Mouse (Mus musculus) MEL (cell line): ENCODE measurements around the gene Sh3glb1. TPM values are rescaled to one million over a fixed set of nuclear protein-coding genes. Genes with fewer than 3 reads are reported as not detected.
"Not testable (repeated sequence)": the region's sequence is repeated elsewhere in the genome, so short reads cannot be mapped to it uniquely, and the experiment has no call there.

Experiments used
- DNase-seq: peaks from one replicate; pipeline ENCODE4 v3.0.0; 2011; ENCODE audit warnings: low read depth, low spot score
- H3K27ac ChIP-seq: 2 replicates; pipeline ENCODE4 v1.5.1; 2012; ENCODE audit warnings: low read depth, mild to moderate bottlenecking, control low read depth, low read length, moderate library complexity; ENCODE audit not compliant: control insufficient read depth
- H3K27me3 ChIP-seq, 2 experiments: fragments of 150-350 bp in 1 of 2; sonication (generic) in 1 of 2; 2 replicates each; pipeline ENCODE4 v1.6.1; 2012; ENCODE audit warnings: low read length in 2 of 2, mild to moderate bottlenecking in 2 of 2, improper control_type of control experiment in 1 of 2, moderate library complexity in 1 of 2; ENCODE audit not compliant: insufficient read depth in 2 of 2, control insufficient read depth in 1 of 2
- H3K36me3 ChIP-seq, 2 experiments: 2 replicates each; pipeline ENCODE4 v1.6.1; 2012 to 2014; ENCODE audit warnings: low read length in 2 of 2, improper control_type of control experiment in 1 of 2, inconsistent platforms in 1 of 2, mild to moderate bottlenecking in 1 of 2; ENCODE audit not compliant: insufficient read depth in 2 of 2, control insufficient read depth in 1 of 2
- H3K4me1 ChIP-seq, 2 experiments: fragments of 150-350 bp in 1 of 2; sonication (generic) in 1 of 2; 2 replicates each; pipeline ENCODE4 v1.6.1; 2012; ENCODE audit warnings: low read length in 2 of 2, improper control_type of control experiment in 1 of 2, mild to moderate bottlenecking in 1 of 2; ENCODE audit not compliant: insufficient read depth in 2 of 2, control insufficient read depth in 1 of 2
- H3K4me3 ChIP-seq, 2 experiments: fragments of 150-350 bp in 1 of 2; sonication (generic) in 1 of 2; 2 replicates each; pipeline ENCODE4 v1.5.1; 2012; ENCODE audit warnings: low read depth in 2 of 2, low read length in 2 of 2, mild to moderate bottlenecking in 2 of 2, moderate library complexity in 2 of 2, control low read depth in 1 of 2, improper control_type of control experiment in 1 of 2; ENCODE audit not compliant: control insufficient read depth in 1 of 2, insufficient read depth in 1 of 2
- H3K79me2 ChIP-seq: 2 replicates; pipeline ENCODE4 v1.6.1; 2012; ENCODE audit warnings: mild to moderate bottlenecking, low read length, moderate library complexity; ENCODE audit not compliant: control insufficient read depth, poor library complexity, insufficient read depth
- H3K9ac ChIP-seq: 2 replicates; pipeline ENCODE4 v1.6.1; 2012; ENCODE audit warnings: low read depth, mild to moderate bottlenecking, control low read depth, low read length, moderate library complexity; ENCODE audit not compliant: control insufficient read depth, poor library complexity, severe bottlenecking
- H3K9me3 ChIP-seq: fragments of 150-350 bp; sonication (generic); replicated peaks from 2 replicates; pipeline ENCODE4 v1.6.1; 2012; ENCODE audit warnings: mild to moderate bottlenecking, low read length, improper control_type of control experiment, moderate library complexity; ENCODE audit not compliant: insufficient read depth
- CHD2 ChIP-seq: IDR thresholded peaks from 2 replicates; pipeline ENCODE4 v1.6.1; 2011; ENCODE audit warnings: low read length, improper control_type of control experiment
- CTCF ChIP-seq, 3 experiments: IDR thresholded peaks in 2 of 3; conservative IDR thresholded peaks in 1 of 3; 2 replicates each; pipeline ENCODE4 v1.5.1; 2011 to 2012; ENCODE audit warnings: low read length in 3 of 3, low read depth in 2 of 3, mild to moderate bottlenecking in 2 of 3, improper control_type of control experiment in 1 of 3, inconsistent platforms in 1 of 3, mixed read lengths in 1 of 3, moderate library complexity in 1 of 3; ENCODE audit not compliant: control insufficient read depth in 1 of 3, insufficient read depth in 1 of 3, poor library complexity in 1 of 3, severe bottlenecking in 1 of 3
- ELF1 ChIP-seq: IDR thresholded peaks from 2 replicates; pipeline ENCODE4 v1.6.1; 2014; ENCODE audit warnings: low read depth, mild to moderate bottlenecking, inconsistent platforms, low read length, improper control_type of control experiment, moderate library complexity
- EP300 ChIP-seq, 2 experiments: IDR thresholded peaks; 2 replicates each; pipeline ENCODE4 v1.6.1; 2011; ENCODE audit warnings: improper control_type of control experiment in 2 of 2, low read length in 2 of 2, low read depth in 1 of 2, mild to moderate bottlenecking in 1 of 2
- ETS1 ChIP-seq: IDR thresholded peaks from 2 replicates; pipeline ENCODE4 v1.6.1; 2012; ENCODE audit warnings: low read depth, mild to moderate bottlenecking, inconsistent platforms, low read length, improper control_type of control experiment, moderate library complexity
- GATA1 ChIP-seq: IDR thresholded peaks from 2 replicates; pipeline ENCODE4 v1.6.1; 2011; ENCODE audit warnings: low read depth, low read length, improper control_type of control experiment
- MAX ChIP-seq: IDR thresholded peaks from 2 replicates; pipeline ENCODE4 v1.6.1; 2011; ENCODE audit warnings: low read length, improper control_type of control experiment
- MAZ ChIP-seq: IDR thresholded peaks from 2 replicates; pipeline ENCODE4 v1.6.1; 2012; ENCODE audit warnings: low read depth, mild to moderate bottlenecking, inconsistent platforms, low read length, improper control_type of control experiment
- MEF2A ChIP-seq: IDR thresholded peaks from 2 replicates; pipeline ENCODE4 v1.6.1; 2014; ENCODE audit warnings: low read depth, mild to moderate bottlenecking, inconsistent platforms, low read length, improper control_type of control experiment; ENCODE audit not compliant: poor library complexity, insufficient replicate concordance, severe bottlenecking; ENCODE audit errors: extremely low read depth
- MYB ChIP-seq: IDR thresholded peaks from 2 replicates; pipeline ENCODE4 v1.6.1; 2011; ENCODE audit warnings: mild to moderate bottlenecking, low read depth, low read length, improper control_type of control experiment
- MYC ChIP-seq: IDR thresholded peaks from 2 replicates; pipeline ENCODE4 v1.6.1; 2011; ENCODE audit warnings: low read depth, mild to moderate bottlenecking, low read length, improper control_type of control experiment, moderate library complexity
- NRF1 ChIP-seq: IDR thresholded peaks from 2 replicates; pipeline ENCODE4 v1.6.1; 2014; ENCODE audit warnings: low read depth, mild to moderate bottlenecking, inconsistent platforms, low read length, improper control_type of control experiment, moderate library complexity; ENCODE audit not compliant: poor library complexity, insufficient read depth, severe bottlenecking
- POLR2AphosphoS2 ChIP-seq: IDR thresholded peaks from 2 replicates; pipeline ENCODE4 v1.6.1; 2011; ENCODE audit warnings: low read length, improper control_type of control experiment
- POLR2AphosphoS5 ChIP-seq: IDR thresholded peaks from 2 replicates; pipeline ENCODE4 v1.6.1; 2012; ENCODE audit warnings: low read depth, borderline replicate concordance, mild to moderate bottlenecking, inconsistent platforms, low read length, moderate library complexity, mixed read lengths
- RAD21 ChIP-seq: IDR thresholded peaks from 2 replicates; pipeline ENCODE4 v1.6.1; 2011; ENCODE audit warnings: mild to moderate bottlenecking, low read depth, low read length, improper control_type of control experiment
- RCOR1 ChIP-seq: IDR thresholded peaks from 2 replicates; pipeline ENCODE4 v1.6.1; 2012; ENCODE audit warnings: low read depth, mild to moderate bottlenecking, inconsistent platforms, low read length, improper control_type of control experiment
- SIN3A ChIP-seq: IDR thresholded peaks from 2 replicates; pipeline ENCODE4 v1.6.1; 2012; ENCODE audit warnings: low read length, improper control_type of control experiment, inconsistent platforms
- SMC3 ChIP-seq: IDR thresholded peaks from 2 replicates; pipeline ENCODE4 v1.6.1; 2011; ENCODE audit warnings: low read depth, low read length, improper control_type of control experiment
- TAL1 ChIP-seq: IDR thresholded peaks from 2 replicates; pipeline ENCODE4 v1.6.1; 2012; ENCODE audit warnings: mild to moderate bottlenecking, inconsistent platforms, low read length, moderate library complexity, mixed read lengths
- TBP ChIP-seq: IDR thresholded peaks from 2 replicates; pipeline ENCODE4 v1.8.0; 2011; ENCODE audit warnings: low read depth, low read length, improper control_type of control experiment
- TCF12 ChIP-seq: IDR thresholded peaks from 2 replicates; pipeline ENCODE4 v1.6.1; 2014; ENCODE audit warnings: low read depth, mild to moderate bottlenecking, inconsistent platforms, low read length, improper control_type of control experiment, moderate library complexity
- ZC3H11A ChIP-seq: IDR thresholded peaks from 2 replicates; pipeline ENCODE4 v1.6.1; 2012; ENCODE audit warnings: low read depth, mild to moderate bottlenecking, inconsistent platforms, low read length, improper control_type of control experiment
- ZKSCAN1 ChIP-seq: IDR thresholded peaks from 2 replicates; pipeline ENCODE4 v1.6.1; 2012; ENCODE audit warnings: low read depth, mild to moderate bottlenecking, inconsistent platforms, low read length, improper control_type of control experiment, moderate library complexity
- ZMIZ1 ChIP-seq: IDR thresholded peaks from 2 replicates; pipeline ENCODE4 v1.6.1; 2012; ENCODE audit warnings: low read depth, mild to moderate bottlenecking, inconsistent platforms, low read length, improper control_type of control experiment, moderate library complexity
- polyA plus RNA-seq, 2 experiments: library from polyadenylated mRNA; stranded (reverse) in 1 of 2; unstranded in 1 of 2; fragments of >175 nt in 1 of 2; fragments of >200 nt in 1 of 2; gene quantifications; 2 replicates each; pipeline versions ENCODE4 v1.2.1 to v1.2.4; 2012; ENCODE audit warnings: low replicate concordance in 2 of 2, low read depth in 1 of 2; ENCODE audit not compliant: insufficient read length in 2 of 2, insufficient read depth in 1 of 2, missing spikeins in 1 of 2
- total RNA-seq: library from RNA; depleted of rRNA; stranded (reverse); fragments of 300-350 nt; gene quantifications from 2 replicates; pipeline ENCODE4 v1.2.3, GENCODE M21; 2012

Gene Sh3glb1
- total and polyA plus RNA-seq, 3 experiments, result 33.9 to 89.2 (median 61.9) TPM

- no peaks in the 10 kb centered on the region for H3K9me3 ChIP-seq
- DNase-seq, result peak; percentile 67
- TF ChIP-seq RCOR1 (no peak), CTCF (IDR thresholded peaks at IDR 0.05 in 2 of 3, conservative IDR thresholded peaks at IDR 0.05 in 1 of 3; ENCODE audit: control insufficient read depth in 1 of 3, insufficient read depth in 1 of 3, low read depth in 2 of 3, low read length in 3 of 3, poor library complexity in 1 of 3, severe bottlenecking in 1 of 3) (peak; percentile 40 to 69 (median 45)), MYB (no peak), CHD2 (no peak), MAZ (no peak), POLR2AphosphoS5 (no peak), TBP (no peak), NRF1 (no peak), ELF1 (no peak), SMC3 (peak; percentile 44), MEF2A (no peak), ZKSCAN1 (no peak), ZMIZ1 (no peak), ZC3H11A (peak; percentile 30; the same call in 1 of the 2 replicates), RAD21 (peak; percentile 28), TAL1 (no peak)
- TF ChIP-seq, all 39 proteins: peak for 4
Observed at GRCm38 (mm10) chr3:144723455-144723854, 3.3 kb upstream of the Sh3glb1 start.

DNA sequence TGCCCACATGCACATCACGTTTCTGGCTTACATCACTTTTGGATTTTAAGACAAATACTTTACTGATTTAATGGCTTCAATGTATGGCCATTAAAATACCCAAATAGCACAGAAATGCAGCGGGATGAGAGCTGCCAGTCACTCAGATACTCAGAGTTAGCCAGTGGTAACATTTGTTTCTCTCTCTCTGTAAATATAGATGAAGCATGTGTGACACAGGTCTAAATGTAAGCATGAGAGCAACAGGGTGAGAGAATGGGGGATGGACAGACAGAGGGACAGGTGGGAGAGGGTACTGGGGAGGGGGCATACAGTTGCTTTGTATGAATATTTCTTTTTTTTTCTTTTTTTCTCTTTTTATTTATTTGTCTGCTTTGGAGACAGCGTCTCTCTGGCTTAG is 2.4 kb upstream of the Sh3glb1 start:
- not testable (repeated sequence) for DNase-seq, H3K9me3 ChIP-seq, H3K27ac ChIP-seq, H3K4me1 ChIP-seq, H3K4me3 ChIP-seq, H3K36me3 ChIP-seq, H3K9ac ChIP-seq, H3K27me3 ChIP-seq
- H3K79me2 ChIP-seq, result peaks cover 20% of the 10 kb centered on the region

More at GRCm38 (mm10) chr3:144723455-144723854, 3.3 kb upstream of the Sh3glb1 start:
- H3K4me1 ChIP-seq, result peaks cover 4 to 7% of the 10 kb centered on the region in 2 experiments; a peak in 3 of 4 replicates
- H3K4me3 ChIP-seq, result no peak overlapping the region
- H3K36me3 ChIP-seq, result peaks cover 0 to 3% of the 10 kb centered on the region in 2 experiments; a peak in 2 of 4 replicates
- H3K27ac ChIP-seq, result no peak overlapping the region
- no peaks in the 10 kb centered on the region for H3K27me3 ChIP-seq
- no peak overlapping the region for H3K9ac ChIP-seq
- H3K79me2 ChIP-seq, result peaks cover 14% of the 10 kb centered on the region

DNA sequence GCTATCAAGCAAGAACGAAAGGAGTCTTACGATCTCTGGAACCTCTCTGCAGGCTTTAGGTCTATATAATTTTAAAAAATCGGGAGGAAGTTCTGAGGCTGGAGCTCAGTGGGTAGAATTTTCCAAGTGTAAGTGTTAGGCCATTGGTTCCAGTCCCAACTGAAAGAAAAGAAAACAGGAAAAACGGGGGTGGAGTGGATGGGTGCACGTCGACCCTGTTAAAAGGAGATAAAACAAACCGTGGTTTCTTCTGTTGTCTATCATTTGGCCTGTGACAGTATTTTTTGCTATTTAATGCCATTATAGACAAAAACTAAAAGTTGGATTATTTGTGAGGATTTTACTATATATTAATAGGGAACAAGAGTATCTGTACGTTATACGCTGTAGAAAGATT is 1.7 kb upstream of the Sh3glb1 start:
- DNase-seq, result peak; percentile 45
- H3K4me3 ChIP-seq, result peak overlapping the region; percentile 79 to 87
- TF ChIP-seq MYB (peak; percentile 36; the same call in 1 of the 2 replicates), SIN3A (peak; percentile 50; the same call in 1 of the 2 replicates), ETS1 (peak; percentile 44; the same call in 1 of the 2 replicates), POLR2AphosphoS2 (no peak), MYC (no peak), MAX (no peak), SMC3 (no peak), TCF12 (peak; percentile 41; the same call in 1 of the 2 replicates), EP300 (IDR thresholded peaks at IDR 0.05; ENCODE audit: low read depth in 1 of 2, low read length in 2 of 2) (peak; percentile 38 to 71), GATA1 (0 out of 2 replicates have a peak, but pooled peaks have one; percentile 11), TAL1 (0 out of 2 replicates have a peak, but pooled peaks have one; percentile 4)
- H3K36me3 ChIP-seq, result peaks cover 0 to 13% of the 10 kb centered on the region in 2 experiments; a peak in 2 of 4 replicates
- peak overlapping the region; percentile 83 for H3K9ac ChIP-seq
- H3K9me3 ChIP-seq, result no peaks in the 10 kb centered on the region
- no peaks in the 10 kb centered on the region for H3K27me3 ChIP-seq
- H3K27ac ChIP-seq, result peak overlapping the region; percentile 95
- peaks cover 9% of the 10 kb centered on the region in 2 experiments; a peak in 3 of 4 replicates for H3K4me1 ChIP-seq
- H3K79me2 ChIP-seq, result peaks cover 24% of the 10 kb centered on the region
